Mouse (Mus musculus) lung, embryonic 14.5 days (tissue): ENCODE data around the gene Runx2. TPM values are rescaled to one million over a fixed set of nuclear protein-coding genes. Genes with fewer than 3 reads are reported as not detected.
A peak's percentile ranks its signal among the peaks of the same experiment; 100 is the strongest.

Experiments
- ATAC-seq: fragments of 200-750 bp; cut with Nextera tagmentation; 2 replicates; pipeline ENCODE4 v1.8.0; 2017; ENCODE audit warnings: mild to moderate bottlenecking, moderate TSS enrichment, moderate library complexity; ENCODE audit not compliant: insufficient read depth
- DNase-seq: peaks from one replicate; pipeline ENCODE4 v3.0.0-alpha.2; 2015
- H3K27ac ChIP-seq: fragments of 300-500 bp; sonication (generic); 2 replicates; pipeline ENCODE4 v1.5.1; 2014; ENCODE audit warnings: low read depth, mild to moderate bottlenecking, moderate library complexity
- H3K27me3 ChIP-seq: fragments of 300-500 bp; sonication (generic); 2 replicates; pipeline ENCODE4 v1.6.1; 2014; ENCODE audit warnings: low read length, control low read depth; ENCODE audit not compliant: insufficient read depth
- H3K36me3 ChIP-seq: fragments of 300-500 bp; sonication (generic); 2 replicates; pipeline ENCODE4 v1.6.1; 2014; ENCODE audit warnings: control low read depth; ENCODE audit not compliant: insufficient read depth
- H3K4me1 ChIP-seq: fragments of 300-500 bp; sonication (generic); 2 replicates; pipeline ENCODE4 v1.6.1; 2014; ENCODE audit warnings: antibody characterized with exemption, control low read depth; ENCODE audit not compliant: insufficient read depth
- H3K4me2 ChIP-seq: fragments of 300-500 bp; sonication (generic); 2 replicates; pipeline ENCODE4 v1.6.1; 2014; ENCODE audit warnings: mild to moderate bottlenecking
- H3K4me3 ChIP-seq: fragments of 300-500 bp; sonication (generic); 2 replicates; pipeline ENCODE4 v1.5.1; 2014; ENCODE audit warnings: low read depth, low read length
- H3K9ac ChIP-seq: fragments of 300-500 bp; sonication (generic); 2 replicates; pipeline ENCODE4 v1.6.1; 2014
- H3K9me3 ChIP-seq: fragments of 300-500 bp; sonication (generic); 2 replicates; pipeline ENCODE4 v1.6.1; 2016; ENCODE audit warnings: low read depth, low read length, control low read depth
- CTCF ChIP-seq: IDR thresholded peaks from 2 replicates; pipeline ENCODE4 v1.5.1; 2016; ENCODE audit warnings: antibody characterized with exemption, low read depth
- WGBS: fragments of 180-500 bp; shearing (Covaris S2); extraction: QIAGEN DNeasy Blood & Tissue Kit; methylation state at CpG from one replicate; pipeline ENCODE4 v1.1.7; 2014; 5-methylcytosine and 5-hydroxymethylcytosine counted together
- polyA plus RNA-seq: library from polyadenylated mRNA; unstranded; fragments of >200 nt; fragmentation: Nextera tagmentation; extraction: Ambion mirVana; gene quantifications from 2 replicates; pipeline ENCODE4 v1.2.1, GENCODE M21; 2014

The Runx2 gene
- polyA plus RNA-seq, 1 experiment from 2014 or later, result 1.3 TPM

DNA sequence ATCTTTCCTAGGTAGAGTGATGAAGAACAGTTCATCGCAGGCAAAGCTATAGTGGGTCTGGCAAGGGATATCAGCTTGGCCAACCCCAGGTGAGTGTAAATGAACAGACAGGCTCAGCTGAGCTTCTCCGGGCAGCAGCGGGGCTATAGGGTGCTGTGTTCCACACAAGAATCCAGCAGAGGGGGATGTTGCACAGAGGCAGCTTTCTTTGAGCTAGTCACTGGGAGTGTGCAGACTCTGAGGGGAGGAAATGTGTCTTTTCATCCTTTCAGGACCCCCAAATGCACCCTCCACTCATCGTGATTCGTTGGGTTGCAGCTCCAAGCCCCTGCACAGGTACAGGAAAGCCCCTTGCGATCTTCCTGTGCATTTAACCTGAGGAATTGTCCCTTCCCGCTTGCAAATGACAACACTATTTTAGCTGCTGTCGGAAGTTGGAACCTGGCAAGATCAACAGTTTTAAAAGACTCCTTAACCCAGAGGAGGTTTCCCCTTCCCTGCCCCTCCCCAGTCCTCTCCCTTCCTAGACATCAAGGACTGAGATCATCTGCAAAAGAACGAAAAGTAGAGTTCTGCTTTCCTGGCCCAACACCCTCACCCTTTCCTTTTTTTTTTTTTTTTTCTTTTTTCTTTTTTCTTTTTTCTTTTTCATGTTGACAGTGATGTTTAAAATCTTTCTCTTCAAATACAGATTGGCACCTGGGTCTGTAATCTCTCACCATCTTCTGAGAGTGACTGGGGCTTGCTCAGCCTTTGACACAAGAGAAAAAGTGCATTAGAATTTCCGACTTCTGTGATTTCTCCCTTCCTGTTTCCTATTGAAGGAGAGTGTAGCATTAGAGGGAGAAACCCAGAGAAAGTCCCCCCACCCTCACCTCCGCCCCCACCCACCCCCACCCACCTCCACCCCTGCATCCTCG lies 358.7 kb downstream of the Runx2 start:
- Histone ChIP-seq H3K27me3 (peaks cover 20% of the 10 kb centered on the region), H3K9me3 (no peaks in the 10 kb centered on the region), H3K4me1 (no peaks in the 10 kb centered on the region), H3K9ac (no peak overlapping the region), H3K4me3 (no peak overlapping the region), H3K36me3 (no peaks in the 10 kb centered on the region), H3K4me2 (no peak overlapping the region), H3K27ac (no peak overlapping the region)
- DNase-seq, result peak; percentile 86
- 27% methylated on average over 12 of the region's 12 CpGs for WGBS
- peak; percentile 71; the same call in 1 of the 2 replicates for ATAC-seq
- TF ChIP-seq CTCF, result peak; percentile 86

GRCm38 (mm10) chr17:44449915-44450471 lies 364.6 kb downstream of the Runx2 start:
- ATAC-seq, result no peak

More at GRCm38 (mm10) chr17:44449915-44450471, 364.6 kb downstream of the Runx2 start:
- Histone ChIP-seq H3K4me3 (no peak overlapping the region), H3K9ac (no peak overlapping the region), H3K9me3 (no peaks in the 10 kb centered on the region), H3K27ac (no peak overlapping the region), H3K36me3 (no peaks in the 10 kb centered on the region), H3K4me2 (no peak overlapping the region), H3K4me1 (no peaks in the 10 kb centered on the region), H3K27me3 (peaks cover 11% of the 10 kb centered on the region)
- 38% methylated on average over 9 of the region's 9 CpGs for WGBS
- DNase-seq, result no peak
- no peak for TF ChIP-seq CTCF

Other genes with a start within 250 kb of the Runx2 start
- 21.1 and 23.1 TPM in 2 replicates for gene Supt3, start 37.6 kb downstream of the Runx2 start, polyA plus RNA-seq